Mouse (Mus musculus): ENCODE results near the gene Tnrc18. TPM values are rescaled to one million over a fixed set of nuclear protein-coding genes. Genes with fewer than 3 reads are reported as not detected.

The Tnrc18 gene
- polyA plus RNA-seq, 1 experiment: 38.1 TPM

DNA sequence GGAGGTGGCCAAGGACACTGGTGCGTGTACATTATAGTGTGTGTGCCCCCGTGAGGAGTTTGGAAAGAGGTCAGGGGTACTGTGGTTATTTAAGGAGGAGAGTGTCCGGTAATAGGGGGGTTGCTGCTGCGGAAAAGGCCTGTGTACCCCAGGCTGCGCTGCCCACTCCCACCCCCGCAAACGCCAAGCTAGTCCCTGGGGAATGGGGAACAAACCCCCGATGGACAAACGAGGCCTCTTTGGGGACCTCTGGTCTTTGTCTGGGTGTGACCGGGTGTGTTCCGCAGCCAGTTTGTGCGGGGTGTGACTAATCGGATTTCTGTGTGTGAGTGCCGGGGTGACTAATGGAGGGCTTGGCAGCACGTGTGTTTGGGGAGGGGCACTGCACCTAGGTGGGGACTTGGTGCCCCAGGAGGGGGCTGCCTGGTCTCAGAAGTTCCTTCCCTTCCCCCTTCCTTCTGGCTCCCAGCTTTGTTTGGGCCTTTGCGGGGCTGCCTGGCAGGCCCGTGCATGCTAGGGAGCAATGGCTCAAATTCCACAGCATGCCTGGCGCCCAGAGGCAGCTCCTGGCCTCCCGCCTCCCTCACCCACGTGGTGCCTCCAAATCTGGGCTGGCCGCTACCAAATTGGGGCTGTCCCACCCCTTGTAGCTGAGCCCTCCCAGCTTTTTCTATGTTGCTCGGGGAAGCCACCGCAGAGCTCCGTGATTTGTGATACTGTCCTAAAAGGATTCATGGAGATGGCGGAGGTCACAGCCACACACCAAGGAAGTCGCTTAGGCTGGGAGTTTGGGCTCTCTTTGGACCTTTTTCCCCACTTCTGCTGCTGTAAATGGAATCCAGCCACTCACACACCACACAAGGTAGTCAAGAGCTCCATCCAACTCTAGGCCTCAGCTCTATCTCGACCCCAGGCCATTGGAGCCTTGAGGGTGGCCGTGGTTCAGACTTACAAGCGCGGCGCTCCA lies 5.9 kb upstream of the Tnrc18 start:
- peak in 1 of 2 experiments; percentile 76 for DNase-seq (ENCODE audit: extremely low spot score in 1 of 2, low spot score in 1 of 2)

DNA sequence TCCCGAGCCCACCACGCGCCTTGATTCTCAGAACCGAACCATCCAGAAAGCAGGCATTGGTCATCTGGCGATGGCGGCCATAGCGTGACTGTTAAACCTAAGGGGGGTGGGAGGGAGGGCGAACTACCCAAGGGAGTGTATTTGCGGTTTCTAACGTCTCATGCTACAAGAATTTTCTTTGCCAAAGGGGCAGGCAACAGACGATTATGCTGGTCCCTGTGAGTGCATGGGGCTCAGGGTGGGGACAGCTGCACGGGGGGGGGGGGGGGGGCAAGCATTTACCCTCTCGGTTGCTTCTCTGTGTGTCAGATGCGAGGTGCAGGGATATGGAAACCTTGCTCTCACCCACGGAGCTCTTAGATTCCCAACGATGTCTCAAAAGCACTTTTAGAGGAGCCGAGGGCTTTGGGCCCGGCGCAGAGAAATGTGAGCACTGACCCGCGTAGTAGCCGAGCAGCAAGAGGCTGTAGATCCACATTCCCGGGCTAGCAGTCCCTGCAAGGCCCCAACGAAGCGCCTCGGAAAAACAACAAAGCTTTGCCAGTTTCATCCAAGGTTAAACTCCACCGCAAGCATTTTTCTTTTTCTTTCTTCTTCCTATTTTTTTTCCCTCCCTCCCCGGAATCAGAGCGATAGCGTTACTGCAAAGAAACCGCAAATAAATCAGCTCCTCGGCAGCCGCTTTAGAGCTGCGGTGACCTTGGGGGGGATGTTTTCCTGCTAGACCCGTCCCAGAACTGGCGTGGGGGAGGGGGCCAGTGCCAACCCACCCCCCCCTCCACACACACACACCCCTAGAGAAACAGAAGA lies 5.0 kb upstream of the Tnrc18 start:
- no peak for DNase-seq (ENCODE audit: extremely low spot score in 1 of 2, low spot score in 1 of 2)

DNA sequence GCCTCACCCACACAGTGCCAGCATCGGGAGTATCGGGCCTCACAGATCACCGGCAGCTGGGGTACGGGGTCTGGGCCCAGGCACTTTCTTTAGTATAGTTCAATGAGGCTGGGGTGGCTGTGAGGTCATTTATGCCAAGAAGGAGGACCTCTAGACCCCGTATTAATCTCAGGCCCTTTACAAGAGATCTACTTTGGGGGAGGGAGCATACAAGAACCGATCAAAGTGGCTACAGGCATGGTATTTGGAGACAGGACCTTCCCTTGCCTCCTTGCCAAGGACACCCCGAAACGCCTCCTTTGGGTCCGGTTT lies 4.5 kb upstream of the Tnrc18 start:
- DNase-seq (ENCODE audit: extremely low spot score in 1 of 2, low spot score in 1 of 2): no peak

DNA sequence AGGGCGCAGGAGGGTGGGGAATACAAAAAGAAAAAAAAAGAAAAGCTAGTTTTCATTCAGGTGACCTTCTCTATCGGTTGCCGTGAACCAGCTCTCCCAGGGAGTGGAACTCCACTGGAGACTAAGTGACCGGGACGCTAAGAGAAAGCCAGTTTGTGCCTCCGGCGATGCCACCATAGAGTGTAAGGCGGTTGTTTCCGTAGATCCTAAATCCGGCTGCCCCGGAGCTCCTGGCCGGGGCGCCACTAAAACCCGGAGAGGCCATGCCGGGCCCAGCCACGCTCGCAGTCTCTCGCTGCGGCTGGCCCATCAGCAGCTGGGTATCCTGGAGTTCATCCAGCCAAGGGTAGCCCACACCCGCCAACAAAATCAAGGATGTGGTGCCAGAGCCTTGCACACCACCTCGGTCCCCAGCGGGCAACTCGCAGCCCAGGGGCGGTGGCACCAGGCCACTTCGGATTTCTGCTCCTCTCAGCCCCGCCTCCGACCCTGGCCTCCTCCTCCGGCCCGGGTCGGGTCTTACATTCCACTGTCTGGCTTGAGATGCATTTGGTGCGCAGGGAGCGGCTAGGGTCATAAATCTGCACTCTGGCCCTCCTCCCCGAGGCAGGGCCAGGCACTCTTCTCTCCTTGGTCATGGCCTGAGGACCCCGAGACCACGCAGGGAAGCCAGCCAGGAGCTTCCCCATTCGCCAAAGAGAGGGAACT lies 4.0 kb upstream of the Tnrc18 start:
- peak in 1 of 2 experiments; percentile 74 for DNase-seq (ENCODE audit: extremely low spot score in 1 of 2, low spot score in 1 of 2)

DNA sequence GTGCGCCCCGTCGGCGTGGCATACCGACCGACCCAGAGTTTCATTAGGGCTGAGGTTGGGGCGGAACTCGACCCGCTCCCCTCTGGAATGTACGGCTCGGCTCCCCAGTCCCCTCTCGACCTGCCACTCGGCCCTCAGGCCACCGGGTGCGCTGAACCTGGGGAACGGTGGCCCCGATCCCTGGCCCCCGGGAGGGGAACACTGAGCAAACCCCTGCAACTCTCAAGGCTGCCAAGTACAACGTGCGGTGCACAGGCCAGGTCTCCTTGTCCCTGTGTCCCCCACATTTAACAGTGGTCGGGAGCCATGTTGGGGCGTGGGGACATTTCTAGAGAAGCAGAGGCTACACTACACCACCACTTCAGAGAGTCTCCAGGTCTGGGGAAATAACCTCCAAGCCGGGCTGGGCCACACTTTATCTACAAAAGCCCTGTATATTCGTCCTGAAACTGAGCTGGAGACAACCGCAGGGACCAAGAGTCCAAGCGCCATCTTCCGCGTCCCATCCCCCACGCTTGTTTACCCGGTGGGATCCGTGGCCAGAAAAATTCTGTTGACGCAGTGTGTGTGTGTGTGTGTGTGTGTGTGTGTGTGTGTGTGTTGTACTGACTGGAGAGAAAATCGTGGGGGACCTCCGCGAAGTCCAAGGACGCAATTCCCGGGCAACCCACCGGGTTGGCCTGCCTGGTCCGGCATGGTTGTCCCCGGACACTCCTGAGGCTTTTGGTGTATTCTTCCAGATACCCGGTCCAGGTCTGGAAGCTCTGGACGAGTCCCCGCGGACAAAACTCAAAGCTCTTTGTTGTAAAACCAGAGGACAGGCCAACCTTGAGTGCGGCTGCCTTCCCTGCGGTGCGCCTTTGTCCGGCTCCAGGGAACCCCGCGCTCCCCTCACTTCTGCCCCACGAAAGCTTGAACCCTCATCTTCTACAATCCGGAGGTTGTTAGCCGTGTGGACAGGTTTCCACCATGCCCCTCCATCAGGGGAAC lies 3.1 kb upstream of the Tnrc18 start:
- peak in 1 of 2 experiments; percentile 76 for DNase-seq (ENCODE audit: extremely low spot score in 1 of 2, low spot score in 1 of 2)

DNA sequence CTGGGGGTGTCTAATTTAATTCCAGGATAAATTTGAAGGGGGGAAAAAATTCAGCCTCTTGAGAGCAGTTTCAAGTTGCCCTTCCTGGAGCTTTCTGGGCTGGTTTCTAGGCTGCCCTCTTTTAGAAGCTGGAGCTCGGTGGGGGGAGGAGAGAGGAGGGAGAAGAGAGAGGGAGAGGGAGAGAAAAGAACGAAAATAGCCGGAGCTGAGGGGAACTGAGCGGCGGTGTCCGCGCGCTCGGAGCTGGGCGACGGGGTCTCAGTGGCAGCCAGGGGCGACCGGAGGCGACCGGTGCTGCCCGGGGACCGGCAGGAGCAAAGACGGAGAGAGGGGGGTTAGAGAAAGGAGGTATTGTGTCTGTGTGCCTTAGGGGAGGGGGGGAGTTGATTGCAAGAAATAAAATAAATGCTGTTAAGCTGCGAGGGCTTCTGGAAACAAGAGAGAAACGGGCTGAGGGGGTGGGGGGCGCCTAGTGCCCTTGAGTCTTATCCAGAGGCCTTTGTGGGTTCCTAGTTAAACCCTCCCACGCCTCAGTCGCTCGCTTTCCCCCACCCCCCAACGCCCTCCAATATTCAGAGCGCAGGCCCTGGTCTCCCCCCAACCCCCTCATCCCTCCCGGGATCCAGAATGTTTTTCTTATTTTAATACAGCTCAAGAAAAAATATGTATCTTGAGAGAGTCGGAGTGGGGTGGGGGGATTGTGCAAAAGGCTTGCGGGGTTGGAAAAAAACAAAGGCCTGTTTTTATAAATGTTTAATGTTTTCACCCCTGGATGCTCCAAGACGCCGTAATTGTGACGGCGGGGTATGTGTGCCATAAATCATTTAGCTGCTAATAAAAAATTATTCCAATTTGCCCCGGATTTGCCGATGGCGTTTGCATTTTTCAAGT lies 2.2 kb upstream of the Tnrc18 start:
- peak; percentile 86 to 90 for DNase-seq (ENCODE audit: extremely low spot score in 1 of 2, low spot score in 1 of 2)

DNA sequence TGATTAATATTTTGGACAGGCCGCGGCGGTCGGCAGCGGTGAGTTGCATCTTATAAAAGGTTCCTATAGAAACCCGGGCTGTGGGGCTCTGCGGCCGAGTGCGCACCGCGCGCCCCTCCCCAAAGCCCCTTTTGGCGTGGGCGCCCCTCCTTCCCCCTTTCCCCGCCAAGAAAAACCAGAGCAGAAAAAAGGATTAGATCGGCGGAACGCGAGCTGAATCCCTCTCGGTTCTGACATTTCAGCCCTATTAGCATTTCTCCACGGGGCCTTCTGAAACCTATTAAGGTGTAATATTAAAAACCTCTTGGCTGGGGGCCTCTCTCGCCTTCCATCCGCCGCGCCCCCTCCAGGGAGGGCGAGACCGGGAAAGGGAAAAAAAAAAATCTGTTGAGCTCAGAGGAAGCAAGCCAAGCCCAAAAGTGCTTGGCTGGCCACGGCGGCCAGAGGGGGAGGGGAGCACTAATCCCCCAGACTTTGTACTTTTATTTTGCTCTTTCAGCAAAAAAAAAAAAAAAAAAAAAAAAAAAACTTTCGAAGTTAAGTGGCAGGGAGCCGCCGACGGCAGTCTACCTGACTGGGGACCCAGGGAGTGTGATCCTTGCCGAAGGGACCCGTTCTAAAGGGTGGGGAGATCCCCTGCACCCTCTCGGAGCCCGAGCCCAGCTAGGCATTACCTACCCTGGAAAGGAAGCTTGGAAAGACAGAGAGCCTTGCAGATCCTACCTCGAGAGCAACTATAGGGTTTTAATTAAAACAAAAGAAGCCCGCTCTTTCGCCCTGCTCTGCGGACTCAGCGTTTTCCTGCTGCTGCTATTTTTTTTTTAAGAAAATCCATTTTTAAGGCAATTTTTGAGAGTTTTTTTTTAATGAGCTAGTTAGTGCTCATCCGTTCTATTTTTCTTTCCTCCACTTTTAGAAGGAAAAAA lies 1.2 kb upstream of the Tnrc18 start:
- peak in 1 of 2 experiments; percentile 53 for DNase-seq (ENCODE audit: extremely low spot score in 1 of 2, low spot score in 1 of 2)

DNA sequence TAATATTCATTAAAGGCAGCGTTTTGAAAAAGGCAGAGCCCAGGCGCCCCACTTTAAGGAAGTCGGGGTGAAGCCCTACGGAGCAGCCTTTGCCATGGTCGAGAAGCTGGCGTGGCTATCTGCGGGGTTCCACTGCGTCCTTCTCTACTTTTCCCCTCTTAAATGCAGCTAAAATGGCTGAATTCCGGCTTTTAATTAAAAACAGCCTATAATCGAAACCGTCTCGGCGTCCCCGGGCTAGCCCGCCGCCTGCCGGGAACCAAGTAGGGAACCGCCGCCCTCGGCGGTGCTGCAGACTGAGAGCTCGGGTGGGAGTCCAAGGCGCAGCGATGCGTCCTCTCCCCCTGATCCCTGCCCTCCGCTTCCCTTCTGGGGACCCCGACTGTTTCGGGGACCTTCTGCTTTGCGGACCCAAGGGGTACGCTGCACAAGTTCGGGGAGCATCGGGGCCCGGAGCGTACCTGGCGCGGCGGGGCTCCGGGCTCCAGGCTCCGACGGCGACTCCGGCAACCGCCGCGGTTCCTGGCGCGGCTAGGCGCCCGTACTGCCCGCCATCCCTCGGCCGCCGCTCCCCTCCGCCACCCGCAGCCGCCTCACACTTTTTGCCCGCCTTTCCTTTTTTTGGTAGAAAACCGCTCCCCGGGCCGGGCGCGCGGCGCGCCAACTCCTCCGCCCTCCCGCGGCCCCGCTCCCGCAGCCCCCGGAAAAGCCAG lies 495 bp downstream of the Tnrc18 start:
- DNase-seq (ENCODE audit: extremely low spot score in 1 of 2, low spot score in 1 of 2): peak in 1 of 2 experiments; percentile 76

DNA sequence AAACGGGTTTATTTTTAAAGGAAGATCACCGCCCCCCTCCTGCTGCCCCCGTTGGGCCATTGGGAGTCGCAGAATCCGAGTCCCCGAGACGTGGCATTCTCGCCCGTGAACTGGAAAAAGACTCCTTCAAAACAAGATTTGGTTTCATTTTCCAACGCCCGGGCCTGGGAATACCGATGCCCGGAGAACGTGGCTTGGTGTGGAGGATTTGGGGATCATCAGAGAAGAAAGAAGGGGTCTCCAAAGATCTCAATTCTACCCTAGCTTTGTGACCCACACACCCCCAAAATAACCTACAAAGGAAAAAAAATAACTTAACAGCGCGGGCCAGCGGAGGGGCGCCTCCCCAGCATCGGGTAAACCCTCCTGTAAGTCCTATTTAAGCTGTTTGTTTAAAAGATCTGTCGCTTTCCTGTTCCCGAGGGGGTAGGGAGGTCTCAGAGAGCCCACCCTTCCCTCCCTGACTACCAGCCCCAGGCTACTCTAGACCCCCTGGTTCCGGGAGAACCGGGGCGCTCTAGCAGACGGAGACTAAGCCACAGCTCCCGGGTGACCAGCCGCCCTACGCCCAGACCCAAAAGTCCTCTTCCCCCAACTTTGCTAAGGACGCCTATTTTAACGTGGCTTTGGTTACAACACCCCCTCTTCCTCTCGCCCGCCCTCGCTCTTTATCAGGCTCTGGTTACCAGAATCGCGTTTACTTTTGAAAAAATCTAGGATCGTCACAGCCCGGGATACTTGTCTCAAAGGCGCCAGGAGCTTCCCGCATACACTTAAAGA lies 1.2 kb downstream of the Tnrc18 start:
- peak in 1 of 2 experiments; percentile 61 for DNase-seq (ENCODE audit: extremely low spot score in 1 of 2, low spot score in 1 of 2)

DNA sequence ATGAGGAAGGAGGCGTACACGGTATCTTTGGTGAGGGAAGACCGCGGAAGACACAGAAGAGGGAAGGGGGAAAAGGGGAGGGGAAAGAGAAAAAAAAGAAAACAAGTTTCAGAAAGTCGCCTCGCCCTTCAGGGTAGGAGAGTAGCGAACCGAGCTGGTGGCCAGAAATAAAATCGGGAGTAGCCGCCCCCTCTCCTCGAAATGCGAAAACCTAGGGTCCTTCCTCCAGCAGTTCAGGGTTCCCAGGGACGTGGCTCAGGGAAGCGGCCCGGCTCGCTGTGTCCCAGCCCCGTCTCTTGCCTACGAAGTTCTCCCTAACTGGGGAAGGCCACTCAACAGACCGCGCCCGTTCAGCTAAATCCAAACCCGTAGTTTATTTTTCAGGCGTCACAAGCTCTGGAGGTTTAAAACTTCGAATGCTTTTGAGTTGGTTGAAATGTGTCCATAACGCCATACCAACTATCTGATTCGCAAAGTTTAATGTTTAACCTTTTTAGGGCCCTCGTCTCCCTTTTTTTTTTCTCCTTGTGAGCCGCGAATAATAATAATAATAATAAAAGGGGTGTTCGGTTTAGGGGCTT lies 2.0 kb downstream of the Tnrc18 start:
- no peak for DNase-seq (ENCODE audit: extremely low spot score in 1 of 2, low spot score in 1 of 2)

DNA sequence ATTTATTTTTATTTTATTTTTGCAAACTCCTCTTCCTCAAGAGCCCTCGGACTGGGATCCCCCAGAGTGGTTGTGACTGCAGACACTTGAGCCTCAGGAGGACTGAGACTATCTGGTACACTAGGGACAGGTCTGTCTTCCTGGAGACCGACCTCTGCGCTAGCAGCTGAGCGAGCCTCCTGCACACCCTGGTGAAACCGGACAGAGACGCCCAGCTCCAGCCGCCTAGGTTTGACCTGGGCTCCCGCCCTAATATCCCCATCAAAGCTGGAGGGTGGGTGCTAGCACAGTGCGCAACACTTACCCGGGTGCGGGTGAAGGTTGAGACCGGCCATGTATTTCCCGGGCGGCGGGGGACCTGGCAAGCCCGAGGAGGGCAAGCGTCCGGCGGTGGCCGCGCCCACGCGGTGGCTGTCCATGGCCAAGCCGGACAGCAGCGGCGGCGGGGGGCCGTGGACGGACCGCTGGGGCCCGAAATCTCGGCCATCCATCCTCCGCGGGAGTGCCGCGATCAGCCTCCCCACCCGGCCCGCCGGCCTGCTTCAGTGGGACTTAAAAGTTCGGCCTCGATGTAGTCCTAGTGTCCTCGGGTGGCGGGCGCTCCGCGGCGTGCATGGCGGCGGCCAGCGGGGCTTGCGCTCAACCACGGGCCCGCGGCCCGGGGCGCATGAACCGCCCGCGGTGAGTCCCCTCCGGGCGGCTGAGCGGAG lies 2.6 kb downstream of the Tnrc18 start:
- DNase-seq (ENCODE audit: extremely low spot score in 1 of 2, low spot score in 1 of 2): no peak

DNA sequence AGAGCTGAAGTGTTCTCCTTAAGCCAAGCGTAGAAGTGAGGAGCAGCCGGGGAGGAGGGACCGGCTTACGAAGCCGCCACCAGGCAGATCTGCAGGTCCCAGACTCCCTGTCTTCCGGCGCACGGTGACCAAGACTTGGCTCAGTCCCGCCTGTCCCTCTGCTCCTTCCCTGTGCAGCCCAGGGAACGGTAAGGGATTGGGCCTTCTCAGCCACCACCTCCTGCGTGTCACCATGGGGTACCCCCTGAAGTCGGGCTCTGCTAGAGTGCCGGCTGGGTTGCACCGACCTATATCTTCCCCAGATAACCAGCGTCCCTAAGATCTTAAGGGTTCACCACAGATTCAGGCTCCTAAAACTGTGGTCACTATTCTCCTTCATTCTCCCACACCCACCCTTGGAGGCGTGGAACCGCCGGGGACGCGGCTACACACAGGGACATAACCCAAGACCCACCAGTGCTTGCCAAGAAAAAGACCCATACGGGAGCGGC lies 3.3 kb downstream of the Tnrc18 start:
- DNase-seq (ENCODE audit: extremely low spot score in 1 of 2, low spot score in 1 of 2): no peak

DNA sequence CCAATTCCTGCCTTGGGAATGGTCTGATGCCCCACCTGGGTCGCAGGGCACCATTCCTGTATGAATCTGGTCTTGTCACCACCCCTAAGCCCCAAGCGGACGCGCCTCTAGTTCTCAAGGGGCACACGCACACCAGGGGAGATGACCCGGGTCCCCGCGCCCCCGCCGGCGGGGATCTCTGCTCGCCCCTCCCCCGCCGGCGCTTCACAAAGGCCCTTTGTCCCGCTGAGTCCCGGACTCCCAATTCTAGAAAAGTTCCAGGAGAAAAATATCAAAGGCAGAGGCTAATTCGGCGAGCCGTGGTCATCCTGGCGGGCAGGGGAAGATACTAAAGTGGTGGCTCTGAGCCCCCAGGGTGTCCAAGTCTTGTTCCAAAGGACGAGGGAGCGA lies 3.7 kb downstream of the Tnrc18 start:
- DNase-seq (ENCODE audit: extremely low spot score in 1 of 2, low spot score in 1 of 2): no peak

DNA sequence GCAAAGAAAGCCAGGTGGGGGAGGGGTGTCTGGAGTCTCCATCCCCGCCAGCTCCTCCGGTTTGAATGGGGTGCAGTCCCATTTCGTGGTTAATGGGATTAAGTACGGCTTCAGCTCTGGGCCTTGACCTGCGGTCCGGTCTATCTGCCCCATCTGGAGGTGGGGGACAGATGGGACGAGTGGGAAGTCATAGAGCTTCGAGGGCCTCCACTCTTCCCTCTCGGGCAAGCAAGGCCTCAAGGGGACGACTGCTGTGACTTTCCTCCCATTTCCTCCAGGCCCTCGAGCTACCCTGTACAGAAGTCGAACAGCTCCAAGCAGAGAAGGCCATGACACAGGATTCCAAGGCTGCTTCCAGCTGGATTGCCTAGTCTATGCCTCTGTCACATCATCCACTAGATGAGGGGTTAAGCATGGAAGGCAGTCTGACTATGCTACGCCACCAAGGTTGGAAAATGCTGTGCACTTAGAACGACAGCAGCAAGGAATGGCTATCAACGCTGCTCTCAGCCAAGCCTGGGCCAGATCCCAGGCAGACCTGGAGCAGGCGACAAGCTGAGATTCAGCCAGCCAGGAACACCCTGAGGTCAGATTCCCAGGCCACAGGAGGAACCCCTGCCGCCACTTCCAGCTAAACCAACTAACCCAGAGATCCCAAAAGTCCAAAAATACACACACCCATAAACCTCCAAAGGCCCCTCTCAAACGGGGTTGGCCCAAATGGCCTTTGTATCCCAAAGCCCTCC lies 4.3 kb downstream of the Tnrc18 start:
- no peak for DNase-seq (ENCODE audit: extremely low spot score in 1 of 2, low spot score in 1 of 2)

DNA sequence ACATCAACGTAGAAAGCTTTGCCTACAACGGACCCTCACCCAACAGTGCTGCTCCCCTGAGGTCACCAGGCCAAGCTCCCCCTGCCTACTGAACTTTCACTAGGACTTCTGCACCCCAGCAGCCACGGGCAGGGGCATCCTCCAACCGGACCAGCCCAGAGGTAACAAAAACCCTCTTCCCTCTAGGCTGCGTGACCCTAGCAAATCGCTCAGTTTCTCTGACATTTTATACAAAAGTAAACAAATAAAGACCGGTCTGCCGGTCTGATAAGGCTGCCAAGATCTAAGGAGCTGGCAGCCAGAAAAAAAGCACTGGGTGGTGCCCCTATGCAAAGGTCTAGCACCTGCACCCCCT lies 4.9 kb downstream of the Tnrc18 start:
- no peak for DNase-seq (ENCODE audit: extremely low spot score in 1 of 2, low spot score in 1 of 2)

Measured in frontal cortex, adult 2 months (tissue).